Mouse (Mus musculus): ENCODE results near the gene Aadacl2. TPM values are rescaled to one million over a fixed set of nuclear protein-coding genes. Genes with fewer than 3 reads are reported as not detected.

Aadacl2 gene
- total RNA-seq (2023), result not detected

DNA sequence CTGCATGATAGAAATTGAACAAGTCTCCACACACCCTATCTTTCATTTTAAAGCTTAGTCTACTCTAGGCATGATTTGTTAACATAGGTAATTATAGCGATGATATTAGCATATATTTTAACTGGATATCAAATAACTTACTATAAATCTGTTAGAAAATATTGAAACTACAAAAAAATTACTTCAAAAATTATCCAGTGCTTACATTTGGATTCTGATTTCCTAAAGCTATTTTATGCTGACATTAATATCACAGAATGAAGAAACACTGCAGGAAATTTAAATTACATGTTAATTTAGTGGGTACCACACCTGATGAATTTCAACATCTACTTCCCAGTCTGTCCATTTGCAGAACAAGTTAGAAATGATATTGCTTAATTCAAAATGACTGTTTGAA, at the start of gene Aadacl2:
TSS of gene Aadacl2 (plus strand) at position 301 of the 400 bp plus-strand sequence.

DNA sequence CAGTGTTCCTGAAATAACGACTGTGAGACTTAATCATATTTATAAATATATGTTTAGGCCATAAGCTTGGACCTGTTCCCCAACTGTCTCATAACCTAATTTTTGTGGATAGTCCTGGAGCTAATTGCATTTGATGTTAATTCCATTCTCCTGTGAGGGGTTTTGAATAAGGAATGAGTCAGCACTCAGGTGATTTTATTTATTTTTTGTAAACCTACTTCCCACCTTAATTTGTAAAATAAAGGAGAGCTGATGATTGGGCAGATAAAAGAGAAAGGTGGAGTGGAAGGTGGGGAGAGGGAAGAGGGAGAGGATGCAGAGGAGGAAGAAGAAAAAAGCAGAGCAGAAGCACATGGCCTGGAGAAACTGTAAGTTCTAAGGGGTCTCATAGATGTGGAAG, 18.9 kb downstream of the Aadacl2 start, which contains the start of gene Aadac:
TSS of gene Aadac (plus strand) at position 301 of the 400 bp plus-strand sequence.

Other genes starting within 250 kb of the Aadacl2 start
- not detected for gene Gm8298, start 145.7 kb upstream of the Aadacl2 start, total RNA-seq (2023)
- gene C130079G13Rik, start 81.5 kb upstream of the Aadacl2 start, total RNA-seq (2023), result not detected
- gene Aadac, start 19.0 kb downstream of the Aadacl2 start, total RNA-seq (2023), result not detected
- gene Sucnr1, start 75.1 kb downstream of the Aadacl2 start, total RNA-seq (2023), result not detected

Data from B cell, adult 67 days (primary cell).